23 mouse cellular contexts compared by ENCODE assay signal in genomic region chr7:100600211-100600610, GRCm38 (mm10). TPM values are rescaled to one million over a fixed set of nuclear protein-coding genes. Genes with fewer than 3 reads are reported as not detected.
DNase-seq lines count a peak whose midpoint lies in the region; TF ChIP-seq lines count a peak whose summit lies in the region.
"Had no signal": no experiment of that assay in that cellular context is flagged by ENCODE, and none has a peak within 500 bp of the region (broad histone marks: within the 10 kb centered on the region; RNA-seq: fewer than 3 reads in every experiment).

No protein-coding gene starts in this region.

- TF ChIP-seq CTCF in left cerebral cortex, adult 2 months (IDR thresholded peaks at IDR 0.05) = no peak

- intact Hi-C loops in left cerebral cortex, adult 2 months (cut with DNase I) = loop anchor here (10.0 kb wide), 1 partner anchor 225 kb away; the partner anchor contains the start of genes C2cd3 and Ppme1

- no peak overlapping the region for H3K4me3 ChIP-seq in left cerebral cortex, adult 2 months
- H3K4me3 ChIP-seq: embryonic facial prominence, embryonic 13.5 days; heart, embryonic 15.5 days; hindbrain, embryonic 15.5 days; intestine, embryonic 15.5 days; midbrain, embryonic 13.5 days had no signal

- H3K27ac ChIP-seq in left cerebral cortex, adult 2 months = peak overlapping the region; percentile 73
- H3K27ac ChIP-seq: embryonic facial prominence, embryonic 13.5 days; heart, embryonic 15.5 days; hindbrain, embryonic 15.5 days; intestine, embryonic 15.5 days; midbrain, embryonic 13.5 days had no signal

- peak; percentile 25 to 55 for DNase-seq in frontal cortex, postnatal 36 days (ENCODE audit: low spot score in 2 of 2)
- no peak for DNase-seq in frontal cortex, postnatal 25 days (ENCODE audit: low spot score in 2 of 2)
- DNase-seq in right cerebral cortex, adult 18-20 months = peak; percentile 63
- DNase-seq in right cerebral cortex, postnatal 14 days = no peak
- DNase-seq in left cerebral cortex, adult 2 months (ENCODE audit: extremely low spot score in 1 of 2, low spot score in 2 of 2) = peak in 1 of 2 experiments; percentile 42
- peak; percentile 29 to 49 for DNase-seq in right cerebral cortex, postnatal 36 days (ENCODE audit: low spot score in 2 of 2)
- no peak for DNase-seq in adrenal gland, postnatal 14 days
- DNase-seq in retina, embryonic 14.5 days (ENCODE audit: low spot score) = no peak
- DNase-seq: adrenal gland, postnatal 10 days; cerebellum, adult 11 months; cerebellum, postnatal 10 days; gastrocnemius, postnatal 25 days; heart, postnatal 4 days; kidney, adult 9 months; kidney, postnatal 36 days; lung, adult 18-20 months; lung, postnatal 14 days; thymus, adult 18-20 months had no signal

RNA-seq across cellular contexts. Expression of gene Rab6a, which starts 7.0 kb away (rescaled TPM):
- 100 to 1,000 TPM; 394 to 436 TPM for total RNA-seq in left cerebral cortex, adult 2 months (2021)
- total RNA-seq in adrenal gland, postnatal 14 days (2021) = 68.0 TPM in 2 replicates

RNA-seq across cellular contexts. Expression of gene Mrpl48, which starts 7.9 kb away (rescaled TPM):
- 10 to 100 TPM; 73.3 to 78.9 TPM for total RNA-seq in left cerebral cortex, adult 2 months (2021)
- 59.8 and 60.9 TPM in 2 replicates for total RNA-seq in adrenal gland, postnatal 14 days (2021)

Comparison
In these comparisons a context has a peak if more than half of its experiments do, and no peak if none do; other contexts are left out.
1. DNase-seq: peak in frontal cortex, postnatal 36 days (2 of 2), right cerebral cortex, adult 18-20 months (single experiment) and right cerebral cortex, postnatal 36 days (2 of 2); none in frontal cortex, postnatal 25 days (0 of 2), right cerebral cortex, postnatal 14 days (single experiment), adrenal gland, postnatal 14 days (single experiment) and retina, embryonic 14.5 days (single experiment).